ENCODE assay signal across 10 mouse cellular contexts in genomic region chr6:88760935-88761635, GRCm38 (mm10). TPM values are rescaled to one million over a fixed set of nuclear protein-coding genes. Genes with fewer than 3 reads are reported as not detected.
DNase-seq lines count a peak whose midpoint lies in the region; ATAC-seq and TF ChIP-seq lines count a peak whose summit lies in the region.
"Had no signal": no experiment of that assay in that cellular context is flagged by ENCODE, and none has a peak within 500 bp of the region (broad histone marks: within the 10 kb centered on the region; RNA-seq: fewer than 3 reads in every experiment).

No protein-coding gene starts in this region.

- H3K4me1 ChIP-seq in lung, embryonic 14.5 days (ENCODE audit: insufficient read depth), result peaks cover 17% of the 10 kb centered on the region

- no peak overlapping the region for H3K27ac ChIP-seq in lung, embryonic 14.5 days (ENCODE audit: low read depth)

- H3K9me3 ChIP-seq in lung, embryonic 14.5 days (ENCODE audit: low read depth, low read length), result no peaks in the 10 kb centered on the region
- H3K9me3 ChIP-seq: embryonic facial prominence, embryonic 15.5 days; lung, embryonic 15.5 days had no signal

- no peak overlapping the region for H3K4me3 ChIP-seq in lung, embryonic 14.5 days (ENCODE audit: low read depth, low read length)
- H3K4me3 ChIP-seq: embryonic facial prominence, embryonic 15.5 days; lung, embryonic 15.5 days had no signal

- no peak for ATAC-seq in lung, embryonic 14.5 days (ENCODE audit: insufficient read depth)
- ATAC-seq in granulocyte monocyte progenitor cell, adult 5-6 weeks (replicated peaks; ENCODE audit: poor library complexity, severe bottlenecking), result peak; percentile 29; the same call in 1 of the 2 replicates
- ATAC-seq in megakaryocyte, adult 5-6 weeks (ENCODE audit: poor library complexity, severe bottlenecking), result peak; percentile 53

- no peak overlapping the region for H3K9ac ChIP-seq in lung, embryonic 14.5 days
- H3K9ac ChIP-seq: embryonic facial prominence, embryonic 15.5 days; lung, embryonic 15.5 days had no signal

- WGBS in lung, embryonic 14.5 days, result 62% methylated on average over 17 of the region's 17 CpGs

- H3K4me2 ChIP-seq in lung, embryonic 14.5 days, result no peak overlapping the region
- H3K4me2 ChIP-seq: embryonic facial prominence, embryonic 15.5 days; lung, embryonic 15.5 days had no signal

- TF ChIP-seq CTCF in lung, embryonic 14.5 days (IDR thresholded peaks at IDR 0.05; ENCODE audit: low read depth), result peak; percentile 19; the same call in 1 of the 2 replicates

- H3K36me3 ChIP-seq in lung, embryonic 14.5 days (ENCODE audit: insufficient read depth), result 0 out of 2 replicates have a peak, but pooled peaks cover 2% of the 10 kb centered on the region
- H3K36me3 ChIP-seq: embryonic facial prominence, embryonic 15.5 days had no signal

- DNase-seq in cerebellum, postnatal 25 days, result peak; percentile 51 to 56
- no peak for DNase-seq in cerebellum, adult 11-12 months
- DNase-seq in lung, embryonic 14.5 days, result peak; percentile 51
- DNase-seq in lung, postnatal 36 days, result no peak
- DNase-seq in heart, postnatal 4 days, result no peak
- no peak for DNase-seq in testis, postnatal 10 days (ENCODE audit: low spot score)

- H3K27me3 ChIP-seq in lung, embryonic 14.5 days (ENCODE audit: insufficient read depth, low read length), result no peaks in the 10 kb centered on the region
- H3K27me3 ChIP-seq: embryonic facial prominence, embryonic 15.5 days; lung, embryonic 15.5 days had no signal

RNA-seq across cellular contexts. Expression of gene Mgll, which starts 36.9 kb away (rescaled TPM):
- 71.5 and 72.4 TPM in 2 replicates for polyA plus RNA-seq in lung, embryonic 14.5 days (2014; fragmentation: Nextera tagmentation; extraction: Ambion mirVana)
- total RNA-seq in granulocyte monocyte progenitor cell, adult 5-6 weeks (2014; fragmentation: Nextera tagmentation), result 0.99 TPM in 1 of 2 replicates, not detected in the other
- total RNA-seq in granulocyte monocyte progenitor cell, adult 5-6 weeks (2017), result 0.26 and 2.0 TPM in 2 replicates
- total RNA-seq in megakaryocyte, adult 5-6 weeks (2015), result 4.2 and 4.7 TPM in 2 replicates
- total RNA-seq in megakaryocyte, adult 5-6 weeks (2017), result 3.0 and 3.7 TPM in 2 replicates
- 100 to 1,000 TPM; 132 to 138 TPM for total RNA-seq in heart, postnatal 4 days (2021)

Comparison
In these comparisons a context has a peak if more than half of its experiments do, and no peak if none do; other contexts are left out.
1. DNase-seq: peak in cerebellum, postnatal 25 days (2 of 2) and lung, embryonic 14.5 days (single experiment); none in cerebellum, adult 11-12 months (single experiment), lung, postnatal 36 days (single experiment), heart, postnatal 4 days (single experiment) and testis, postnatal 10 days (single experiment).
2. RNA of gene Mgll, which starts 36.9 kb away (total RNA-seq): 132 to 138 TPM in heart, postnatal 4 days; 3.0 to 4.7 TPM in megakaryocyte, adult 5-6 weeks and 0.26 to 2.0 TPM in granulocyte monocyte progenitor cell, adult 5-6 weeks; every median in the first group is over 10 times any median in the second.